Mouse (Mus musculus) urinary bladder, postnatal 36 days (tissue): ENCODE data around the gene Ostc.

Source experiments
- DNase-seq, 2 experiments: peaks; one replicate each; pipeline ENCODE4 v3.0.0; 2022; ENCODE audit warnings: low spot score in 2 of 2, mixed read lengths in 1 of 2

Gene Ostc

DNA sequence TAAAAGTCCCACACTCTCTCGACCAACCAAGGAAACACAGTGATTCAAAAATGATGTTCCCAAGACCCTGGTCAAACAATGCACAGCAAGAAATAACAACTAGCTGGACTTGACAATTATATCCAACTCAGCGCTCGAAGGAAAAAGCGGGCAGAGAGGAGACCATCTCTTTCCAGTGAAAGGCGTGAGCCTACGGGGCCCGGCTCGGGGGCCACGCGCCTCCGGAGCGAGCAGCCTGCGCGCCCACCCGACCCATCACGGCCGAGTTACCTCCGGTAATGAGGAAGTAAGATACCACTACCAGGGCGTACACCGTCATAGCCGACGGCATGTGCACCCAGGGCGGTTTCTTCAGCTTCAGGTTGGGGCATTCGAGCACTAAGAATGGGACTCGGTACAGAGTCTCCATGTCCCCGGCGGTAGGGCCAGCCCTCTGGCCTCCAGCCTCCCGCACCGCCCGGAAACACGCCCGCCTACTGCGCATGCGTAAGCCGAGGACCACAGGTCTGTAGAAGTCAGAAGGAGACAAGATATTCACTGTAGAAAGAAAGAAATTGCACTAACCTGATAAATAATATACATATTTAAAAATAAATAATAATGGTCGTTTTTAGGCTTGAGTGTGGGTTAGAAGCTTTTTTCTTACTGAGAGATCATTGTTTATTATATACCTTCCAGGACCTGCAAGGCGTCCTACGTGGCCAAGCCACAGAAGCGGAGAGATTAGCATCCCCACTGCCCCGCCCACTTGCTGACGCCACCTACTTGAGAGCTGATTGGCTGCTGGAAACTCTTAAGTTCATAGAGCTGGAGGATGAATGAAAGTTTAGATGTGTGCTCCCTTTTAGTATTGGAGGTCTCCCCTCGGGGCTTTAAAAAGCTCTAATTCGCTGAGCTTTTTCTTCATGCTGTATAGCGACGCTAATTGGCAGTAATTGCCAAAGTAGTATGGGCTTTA lies at the start of gene Ostc:
Ostc (minus strand) TSS at position 478 of the 958 bp plus-strand sequence.
- DNase-seq: peak; percentile 90 to 95

GRCm38 (mm10) chr3:130758157-130758841 lies 49.1 kb upstream of the Ostc start:
- no peak for DNase-seq

- no peak for DNase-seq
Observed at GRCm38 (mm10) chr3:130757117-130757852, 48.0 kb upstream of the Ostc start.

- no peak for DNase-seq
Observed at GRCm38 (mm10) chr3:130749206-130749605, 40.0 kb upstream of the Ostc start.

- DNase-seq: no peak
Observed at GRCm38 (mm10) chr3:130746673-130747619, 37.7 kb upstream of the Ostc start.

DNA sequence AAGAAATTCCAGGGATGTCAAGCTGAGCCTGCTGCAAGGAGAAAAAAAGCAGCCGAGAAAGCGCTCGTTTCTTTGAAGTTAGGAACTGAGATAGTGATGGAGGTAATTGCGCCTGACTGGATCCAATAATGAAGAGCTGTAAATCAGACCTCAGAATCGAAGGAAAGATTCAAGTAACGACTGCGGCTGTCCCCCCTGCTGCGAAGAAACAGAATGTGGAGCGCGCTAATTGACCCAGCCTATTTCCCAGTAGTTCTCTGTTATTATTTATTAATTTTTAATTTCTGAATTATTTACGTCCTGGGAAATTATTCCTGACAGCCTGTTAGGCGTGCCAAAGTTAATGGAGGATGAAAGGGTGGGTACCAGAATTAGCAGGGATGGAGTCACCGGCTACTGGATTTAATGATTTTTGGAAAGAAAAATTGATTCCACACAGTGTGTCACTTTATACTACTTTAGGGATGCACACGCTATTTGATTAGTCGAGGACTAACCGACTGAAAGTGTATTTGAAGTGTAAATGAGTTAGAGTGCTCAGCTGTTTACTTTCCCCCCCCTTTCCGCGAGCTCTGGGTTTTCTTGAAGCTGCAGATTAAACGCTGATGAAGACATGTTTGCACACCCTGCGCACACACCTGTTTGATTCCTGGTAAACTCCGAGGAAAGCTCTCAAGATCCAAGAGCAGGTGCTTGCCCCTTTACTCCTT lies 28.6 kb upstream of the Ostc start:
- no peak for DNase-seq

- no peak for DNase-seq
Observed at GRCm38 (mm10) chr3:130736758-130737157, 27.5 kb upstream of the Ostc start.

DNA sequence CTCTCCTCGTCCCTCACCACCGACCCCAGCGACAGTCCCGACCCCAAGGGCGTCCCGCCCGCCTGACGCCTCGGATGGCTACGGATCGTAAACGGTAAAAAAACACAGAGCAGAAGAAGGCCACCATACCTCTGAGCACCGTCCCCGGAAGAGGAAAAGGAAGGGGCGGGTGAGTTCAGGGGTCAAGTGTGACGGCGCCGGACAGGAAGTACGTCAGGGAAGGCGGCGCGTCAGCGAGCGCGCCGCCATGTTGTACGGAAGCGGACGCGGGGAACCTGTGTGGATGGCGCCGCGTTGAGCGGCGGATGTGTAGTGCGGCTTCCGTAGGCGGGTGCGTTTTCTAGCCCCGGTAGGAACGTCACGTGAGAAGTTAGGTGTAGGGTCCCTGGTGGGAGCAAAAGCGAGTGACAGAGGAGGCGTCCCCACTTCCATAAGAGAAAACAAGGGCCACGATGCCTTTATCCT lies 21.0 kb upstream of the Ostc start, which contains the start of gene Rpl34:
Rpl34 (minus strand) TSS at position 210 of the 465 bp plus-strand sequence.
- DNase-seq: peak; percentile 90 to 94

DNA sequence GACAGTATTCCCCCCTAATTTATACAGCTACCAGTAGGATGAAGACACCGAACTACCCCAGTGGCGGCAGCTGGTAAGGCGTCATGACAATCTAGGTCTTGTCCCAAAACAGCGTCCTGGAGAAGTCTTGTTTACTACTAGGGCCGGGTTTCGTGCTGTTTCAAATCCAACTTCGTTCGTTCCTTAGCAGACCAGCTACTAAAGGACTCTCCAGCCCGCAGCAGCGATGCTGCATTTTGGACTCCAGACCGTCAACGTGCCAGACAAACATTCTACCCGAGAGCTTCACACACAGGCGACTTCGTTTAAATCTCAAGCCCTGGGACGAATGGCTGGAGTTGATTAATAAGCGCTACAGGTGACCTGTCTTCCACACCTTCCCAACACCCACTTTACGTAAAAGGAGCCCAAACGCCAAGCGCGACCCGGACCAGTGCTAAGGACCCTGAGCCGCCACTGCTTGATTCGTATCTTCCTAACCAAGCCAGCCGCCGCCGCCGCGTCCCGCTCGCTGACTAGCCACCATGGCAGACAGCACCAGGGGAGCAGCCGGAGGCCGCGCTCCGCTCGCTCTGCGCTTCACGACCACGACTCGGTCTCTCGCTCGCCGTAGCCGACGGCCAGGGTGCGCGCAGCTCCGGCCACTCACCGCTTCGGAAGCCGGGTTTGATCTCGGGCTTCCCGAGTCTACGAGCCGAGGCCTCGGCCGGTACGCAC lies 20.4 kb upstream of the Ostc start:
- DNase-seq: peak; percentile 4 to 37

DNA sequence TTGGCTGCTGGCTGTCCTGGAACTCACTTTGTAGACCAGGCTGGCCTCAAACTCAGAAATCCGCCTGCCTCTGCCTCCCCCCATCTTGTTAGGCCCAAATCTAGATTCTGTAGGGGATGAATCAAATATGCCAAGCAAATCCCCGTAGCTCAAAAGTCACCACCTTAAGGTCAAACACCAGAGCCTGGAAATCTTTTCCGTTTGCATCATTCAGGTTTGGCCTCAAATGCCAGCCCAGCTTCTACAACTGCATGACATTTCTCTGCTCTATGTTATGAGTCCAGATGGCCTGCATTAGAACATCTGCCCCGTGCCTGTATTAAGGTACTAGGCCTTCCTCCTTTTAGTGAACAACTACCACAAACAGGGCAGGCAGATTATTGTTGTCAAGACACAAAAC lies 18.4 kb upstream of the Ostc start:
- no peak for DNase-seq

DNA sequence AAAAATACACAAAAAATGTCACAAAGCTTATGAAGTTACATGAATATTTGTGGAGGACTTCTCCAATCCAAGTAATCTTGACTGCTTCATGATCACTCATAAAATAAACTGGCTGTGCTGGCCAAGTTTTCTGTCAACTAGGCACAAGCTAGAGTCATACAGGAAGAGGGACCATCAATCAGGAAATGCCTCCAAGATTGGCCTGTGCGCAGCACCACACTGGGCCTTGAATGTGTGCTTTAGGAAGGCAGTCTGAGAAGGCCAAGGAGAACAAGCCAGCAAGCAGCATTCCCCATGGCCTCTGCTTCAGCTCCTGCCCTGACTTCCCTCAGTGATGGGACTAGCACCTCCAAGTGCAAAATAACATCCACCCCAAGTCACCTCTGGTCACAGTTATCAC lies 17.8 kb upstream of the Ostc start:
- no peak for DNase-seq

GRCm38 (mm10) chr3:130725718-130726117 lies 16.5 kb upstream of the Ostc start:
- no peak for DNase-seq

DNA sequence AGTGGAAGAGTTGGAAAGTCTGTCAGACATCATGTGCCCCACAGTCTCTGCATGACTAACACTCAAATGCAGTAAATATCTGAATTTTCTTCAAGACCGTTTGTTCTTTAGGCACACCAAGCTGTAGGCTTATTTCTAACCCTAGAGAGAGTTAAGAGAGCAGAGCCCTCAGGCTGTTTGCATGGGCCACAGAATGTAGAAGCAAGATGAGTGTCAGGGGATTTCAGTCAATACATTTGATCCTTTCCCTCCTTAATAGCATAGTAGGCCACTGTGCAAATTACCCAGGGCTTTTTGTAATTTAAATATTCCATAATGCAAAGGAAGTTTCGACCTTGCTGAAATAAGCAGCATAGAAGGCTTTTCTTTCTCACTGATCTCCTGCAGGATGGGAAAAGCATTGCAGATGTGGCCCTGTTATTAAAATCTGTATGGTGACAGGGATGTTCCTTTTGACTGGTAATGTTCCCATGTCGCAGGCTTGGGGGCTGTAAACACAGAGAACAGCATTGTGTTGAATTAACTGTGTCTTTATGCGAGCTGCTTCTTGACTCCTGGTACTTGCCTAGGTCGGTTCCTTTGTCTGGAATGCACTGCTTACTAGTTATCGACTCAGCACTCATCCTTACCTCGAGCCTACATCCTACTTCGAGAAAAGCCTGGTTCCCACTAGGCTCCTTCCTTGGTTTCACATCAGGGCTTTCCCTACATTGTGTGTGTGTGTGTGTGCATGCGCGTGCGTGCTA lies 13.7 kb upstream of the Ostc start:
- no peak for DNase-seq

DNA sequence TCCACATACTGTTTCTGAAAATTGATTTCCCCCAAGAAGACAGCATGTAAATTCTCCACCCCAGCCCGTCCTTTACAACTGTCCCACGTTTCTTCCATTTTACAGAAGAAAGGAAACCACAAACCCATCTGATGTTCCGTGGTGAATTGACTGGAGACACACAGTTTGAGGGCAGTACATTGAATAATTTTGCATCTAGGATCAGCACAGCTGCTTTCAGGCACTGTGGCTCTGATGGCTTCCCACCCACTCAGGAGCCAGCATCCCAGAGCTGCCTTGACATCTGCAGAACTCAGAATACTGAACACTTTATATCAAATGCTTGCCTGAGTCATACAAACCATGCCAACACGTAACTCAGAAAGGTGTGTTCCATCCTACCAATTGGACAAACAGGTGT lies 11.0 kb upstream of the Ostc start:
- DNase-seq: no peak

DNA sequence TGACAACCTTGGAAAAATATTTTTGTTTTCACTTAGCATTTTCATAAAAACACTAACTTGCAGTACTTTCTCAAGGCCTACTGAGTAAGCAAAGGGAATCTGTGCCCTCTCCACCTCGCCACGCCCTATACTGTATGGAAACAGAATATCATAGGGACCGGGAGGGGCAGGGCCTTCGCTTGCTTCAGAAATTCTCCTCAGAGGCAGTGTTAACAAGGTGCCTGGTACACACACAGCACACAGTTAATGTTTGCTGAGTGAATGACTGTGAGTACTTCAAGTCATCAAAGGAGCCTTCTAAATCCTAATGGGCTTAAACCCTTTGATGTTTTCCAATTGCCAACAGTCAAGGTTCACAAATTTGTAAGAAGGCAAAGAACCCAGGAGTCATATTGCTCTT lies 9.6 kb upstream of the Ostc start:
- DNase-seq: no peak

DNA sequence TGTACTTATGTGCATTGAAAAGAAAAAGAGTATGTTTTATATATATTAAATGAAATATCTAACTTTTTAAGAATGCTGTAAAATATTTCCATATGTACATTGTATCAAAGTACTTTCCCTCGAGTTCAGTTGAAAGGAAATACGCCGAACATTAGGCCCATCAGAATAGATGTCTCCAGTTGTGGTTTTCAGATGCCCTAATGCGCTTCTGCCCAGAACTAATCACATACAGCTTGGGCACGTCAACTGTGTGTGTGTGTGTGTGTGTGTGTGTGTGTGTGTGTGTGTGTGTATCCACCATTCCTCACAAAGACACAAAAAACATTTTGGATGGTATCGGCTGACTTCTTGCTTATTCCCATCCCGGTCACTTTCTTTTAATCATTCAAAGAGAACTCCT lies 7.3 kb upstream of the Ostc start:
- no peak for DNase-seq

DNA sequence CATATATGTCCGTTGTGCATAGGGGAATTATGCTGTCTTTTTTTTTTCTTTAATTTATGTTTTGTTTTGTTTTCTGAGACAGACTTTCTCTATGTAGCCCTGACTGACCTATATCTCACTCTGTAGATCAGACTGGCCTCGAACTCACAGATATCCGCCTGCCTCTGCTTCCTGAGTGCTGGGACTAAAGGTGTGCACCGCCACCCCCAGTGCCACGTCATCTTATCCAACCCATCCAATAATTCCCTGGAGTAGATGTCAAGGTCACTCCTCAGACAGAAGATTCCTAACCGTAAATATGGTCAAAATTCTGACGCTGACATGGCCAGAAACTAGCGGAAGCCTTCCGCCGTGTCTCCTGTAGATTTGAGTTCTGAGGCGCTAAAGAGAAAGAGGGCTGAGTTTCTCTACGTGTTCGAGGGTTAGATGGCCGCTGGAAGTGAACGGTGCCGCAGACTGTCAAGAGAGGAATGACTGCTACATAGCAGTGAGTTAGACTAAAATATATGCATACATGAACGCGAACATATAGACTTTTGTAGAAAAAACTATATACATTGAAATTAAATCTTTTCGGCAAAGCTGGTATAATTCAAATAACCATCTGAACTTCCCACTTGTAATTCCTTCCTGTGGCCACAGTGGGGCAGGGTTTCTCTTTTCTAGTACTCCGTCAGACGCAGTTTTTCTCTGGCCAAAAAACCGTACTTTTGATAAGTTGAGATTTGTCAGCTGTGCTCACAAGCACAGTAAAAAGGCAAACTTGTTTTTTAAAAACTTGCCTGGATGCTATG lies 5.7 kb upstream of the Ostc start:
- DNase-seq: peak; percentile 54 to 59

- DNase-seq: no peak
Observed at GRCm38 (mm10) chr3:130712891-130713290, 3.6 kb upstream of the Ostc start.
